Mouse (Mus musculus) skeletal muscle tissue, adult 2 months (tissue): ENCODE results near the gene Setmar.
"Not testable (repeated sequence)": the region's sequence is repeated elsewhere in the genome, so short reads cannot be mapped to it uniquely, and the experiment has no call there.

ENCODE experiments used
- DNase-seq: peaks from one replicate; pipeline ENCODE4 v3.0.0-alpha.2; 2012; ENCODE audit warnings: low read depth, low spot score

Setmar gene

GRCm38 (mm10) chr6:108064918-108065526, at the start of gene Setmar:
TSS of gene Setmar (plus strand) at chr6:108065045.
- peak; percentile 89 for DNase-seq

- DNase-seq: no peak
Observed at GRCm38 (mm10) chr6:108021646-108022045, 43.2 kb upstream of the Setmar start.

DNA sequence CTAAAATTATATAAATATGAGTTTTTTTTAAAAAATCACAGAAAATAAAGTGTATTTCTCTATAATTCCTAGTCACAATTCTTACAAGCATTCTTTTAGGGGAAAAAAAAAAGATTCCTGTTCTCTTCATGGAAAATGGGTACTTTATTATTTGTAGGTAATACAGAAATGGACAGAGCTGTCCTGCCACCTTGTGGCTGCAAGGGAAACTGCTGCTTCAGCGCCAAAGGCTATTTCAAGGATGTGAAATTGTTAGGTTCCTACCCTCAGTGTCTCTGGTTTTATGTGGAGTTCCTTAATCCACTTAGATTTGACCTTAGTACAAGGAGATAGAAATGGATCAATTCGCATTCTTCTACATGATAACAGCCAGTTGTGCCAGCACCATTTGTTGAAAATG, 9.8 kb upstream of the Setmar start:
- DNase-seq: not testable (repeated sequence)

DNA sequence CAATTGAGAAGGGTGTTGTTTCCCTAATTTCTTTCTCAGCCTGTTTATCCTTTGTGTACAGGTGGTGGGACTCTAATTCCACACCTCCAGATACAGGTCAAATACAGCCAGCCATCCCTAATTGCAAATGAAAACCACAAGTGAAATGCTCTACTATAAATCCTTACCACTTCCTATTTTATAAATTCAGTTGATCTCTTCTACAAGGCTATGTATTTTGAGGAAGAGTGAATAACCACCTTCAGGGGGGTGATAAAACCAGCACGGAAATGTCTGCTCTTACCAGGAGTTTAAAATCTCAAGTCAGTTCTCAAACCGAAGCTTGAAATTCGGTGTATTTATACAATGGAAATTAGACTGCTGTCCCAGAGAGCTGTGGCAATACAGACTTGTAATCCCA, 8.9 kb upstream of the Setmar start:
- no peak for DNase-seq

DNA sequence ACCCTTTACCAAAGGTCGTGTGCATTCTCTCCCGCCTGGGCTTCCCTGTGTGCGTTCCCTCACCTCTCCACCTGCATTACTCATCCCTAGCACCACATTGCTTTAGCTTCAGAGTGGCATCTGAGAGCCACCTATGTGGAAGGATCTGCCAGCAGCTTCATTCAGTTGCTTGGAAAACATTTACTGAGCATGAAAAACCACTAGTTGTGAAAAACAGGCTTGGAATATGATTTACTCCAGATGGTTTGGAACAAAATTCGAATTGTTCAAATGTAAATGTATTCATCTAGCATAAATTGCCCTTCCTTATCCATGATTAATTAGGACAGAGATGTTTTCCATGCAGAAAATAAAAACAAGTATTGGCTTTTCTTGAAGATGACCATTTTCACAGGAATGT, 7.5 kb upstream of the Setmar start:
- no peak for DNase-seq

DNA sequence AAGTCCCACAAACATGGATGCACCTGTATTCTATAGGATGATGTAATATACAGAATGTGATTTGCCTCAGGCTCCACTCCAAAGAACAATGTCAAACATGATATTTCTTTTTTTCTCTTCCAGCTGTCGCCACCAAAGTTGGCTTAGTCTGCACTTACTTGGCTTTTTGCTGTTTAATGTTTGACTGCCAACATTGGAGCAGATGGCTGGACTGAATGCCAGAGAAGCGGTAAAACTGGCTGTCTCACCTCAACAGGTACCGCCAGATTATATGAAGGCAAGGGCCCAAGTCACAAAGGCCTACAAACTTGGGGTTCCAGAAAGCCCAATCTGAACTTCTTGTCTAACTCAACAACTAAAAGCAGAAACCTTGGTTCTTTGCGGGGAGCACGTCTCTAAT, 6.8 kb upstream of the Setmar start:
- DNase-seq: no peak

DNA sequence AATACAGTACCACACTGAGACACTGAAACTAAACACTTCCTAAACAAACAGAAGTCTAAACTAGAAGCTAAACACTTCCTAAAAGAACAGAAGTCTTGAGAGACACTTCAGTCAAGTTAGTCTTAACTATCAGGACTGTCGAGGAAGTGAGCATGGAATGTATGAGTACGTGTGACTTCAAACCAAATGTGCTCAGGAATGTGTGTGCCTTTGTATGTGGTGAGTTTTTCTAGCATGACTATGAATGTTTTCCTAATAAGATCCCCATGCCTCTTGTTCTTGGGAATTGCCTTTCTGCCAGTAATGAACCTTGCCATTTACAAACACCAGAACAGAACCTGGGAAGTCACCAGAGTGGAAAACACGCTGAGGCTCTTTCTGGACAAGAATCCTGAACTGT, 3.7 kb upstream of the Setmar start:
- no peak for DNase-seq

DNA sequence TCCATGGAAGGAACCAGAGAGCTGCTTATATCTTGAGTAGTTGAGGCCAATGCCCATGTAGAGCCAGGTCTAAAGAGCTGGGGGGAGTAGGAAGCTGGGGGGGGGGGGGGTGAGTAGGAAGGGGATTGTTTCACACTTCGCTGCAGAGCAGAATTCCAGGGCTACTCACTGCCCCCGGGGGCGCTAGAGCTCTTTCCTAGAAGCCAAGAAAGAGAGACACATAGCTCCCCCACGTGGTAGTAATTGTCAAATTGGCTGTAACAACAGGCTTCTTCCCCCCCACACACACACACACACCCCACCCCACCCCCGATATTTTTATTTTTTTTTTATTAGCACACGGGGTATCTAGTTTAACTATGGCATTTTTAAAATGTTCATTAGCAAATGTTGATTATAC, 738 bp downstream of the Setmar start:
- peak; percentile 46 for DNase-seq

DNA sequence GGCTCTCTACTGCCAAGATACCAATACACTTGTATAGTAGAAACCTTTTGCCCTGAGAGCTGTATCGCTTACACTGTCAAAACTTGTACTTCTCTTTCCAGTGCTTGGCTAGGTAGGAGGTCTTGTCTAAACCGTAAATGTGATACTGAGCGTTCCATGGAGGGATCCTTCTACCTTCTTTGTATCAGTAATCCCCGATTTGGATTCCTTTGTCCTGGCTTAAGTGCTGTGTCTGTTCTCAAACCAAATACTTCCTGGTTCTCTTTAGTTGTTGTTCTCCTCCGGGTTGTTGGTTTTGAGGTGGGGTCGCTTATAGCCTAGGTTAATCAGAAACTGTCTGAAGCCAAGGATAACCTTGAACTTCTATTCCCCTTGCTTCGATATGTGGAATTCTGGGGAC, 6.1 kb downstream of the Setmar start:
- no peak for DNase-seq

GRCm38 (mm10) chr6:108073071-108073470, 8.2 kb downstream of the Setmar start:
- no peak for DNase-seq

GRCm38 (mm10) chr6:108073931-108074330, 9.1 kb downstream of the Setmar start:
- DNase-seq: no peak

DNA sequence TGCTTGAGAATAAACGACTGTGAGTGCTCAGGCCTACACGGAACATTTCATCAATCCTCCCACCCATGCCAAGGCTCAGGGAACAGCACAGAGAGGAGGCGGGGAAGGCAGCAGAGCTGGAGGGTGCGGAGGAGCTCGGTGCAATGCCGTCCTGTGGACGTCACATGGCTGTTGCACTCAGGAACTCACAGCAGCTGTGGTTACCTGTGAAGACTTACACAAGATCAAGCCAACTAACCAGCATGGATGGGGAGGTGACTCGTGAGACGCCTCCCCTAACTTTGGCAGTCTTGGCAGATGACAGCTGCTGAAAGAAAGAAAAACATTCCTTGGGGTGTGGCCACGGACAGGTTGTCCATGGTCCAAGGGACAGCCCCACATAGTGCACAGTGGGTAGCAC, 9.8 kb downstream of the Setmar start:
- no peak for DNase-seq

DNA sequence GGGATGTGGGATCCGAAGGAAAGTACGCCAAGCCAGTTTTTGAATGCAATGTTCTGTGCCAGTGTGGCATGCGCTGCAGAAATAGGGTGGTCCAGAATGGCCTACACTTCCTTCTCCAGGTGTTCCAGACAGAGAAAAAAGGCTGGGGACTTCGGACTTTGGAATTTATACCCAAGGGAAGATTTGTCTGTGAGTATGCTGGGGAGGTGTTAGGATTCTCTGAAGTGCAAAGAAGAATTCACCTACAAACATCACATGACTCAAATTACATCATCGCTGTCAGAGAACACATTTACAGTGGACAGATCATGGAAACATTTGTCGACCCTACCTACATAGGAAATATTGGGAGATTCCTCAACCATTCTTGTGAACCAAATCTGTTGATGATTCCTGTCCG, 11.0 kb downstream of the Setmar start:
- DNase-seq: no peak

GRCm38 (mm10) chr6:108091296-108091695, 26.5 kb downstream of the Setmar start:
- DNase-seq: no peak

- no peak for DNase-seq
Observed at GRCm38 (mm10) chr6:108092646-108093045, 27.8 kb downstream of the Setmar start.

DNA sequence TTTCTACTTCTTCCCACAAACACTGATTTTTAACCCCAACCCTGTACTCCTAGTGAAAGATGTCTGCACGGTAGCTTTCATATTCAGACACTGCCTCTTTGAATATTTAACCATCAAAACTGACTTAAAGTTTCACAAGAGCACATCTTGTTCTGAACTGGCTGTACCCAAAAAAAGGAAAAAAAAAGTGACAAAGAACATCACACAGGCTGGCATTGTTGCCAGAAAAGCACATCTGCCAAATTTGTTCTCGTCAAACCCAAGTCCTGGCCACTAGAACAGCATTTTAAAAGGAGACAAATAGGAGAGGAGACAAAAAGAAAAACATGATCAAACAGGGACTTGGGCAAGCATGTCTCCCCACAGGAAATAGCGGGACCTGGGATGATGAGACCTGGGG, 28.6 kb downstream of the Setmar start:
- peak; percentile 16 for DNase-seq

DNA sequence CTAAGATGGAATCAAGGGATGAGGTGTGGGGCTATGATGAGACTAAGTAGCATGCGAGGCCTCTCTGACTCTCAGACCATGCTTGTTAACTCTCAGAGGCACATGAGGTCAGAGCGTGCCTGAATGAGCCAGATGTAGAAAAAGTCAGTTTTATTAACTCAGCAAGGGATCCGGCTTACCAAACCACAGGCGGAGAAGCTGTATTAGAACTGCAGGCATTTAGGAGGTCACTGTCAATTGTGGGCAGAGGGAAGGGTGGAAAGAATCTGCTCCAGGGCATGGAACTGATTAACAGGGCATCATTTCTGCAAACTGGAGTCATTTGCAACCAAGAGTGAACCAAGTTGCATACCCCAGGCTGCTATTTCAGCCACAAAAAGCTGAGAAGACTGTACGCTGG, 30.6 kb downstream of the Setmar start:
- no peak for DNase-seq

- peak; percentile 62 for DNase-seq
Observed at GRCm38 (mm10) chr6:108098171-108098845, 33.5 kb downstream of the Setmar start.

DNA sequence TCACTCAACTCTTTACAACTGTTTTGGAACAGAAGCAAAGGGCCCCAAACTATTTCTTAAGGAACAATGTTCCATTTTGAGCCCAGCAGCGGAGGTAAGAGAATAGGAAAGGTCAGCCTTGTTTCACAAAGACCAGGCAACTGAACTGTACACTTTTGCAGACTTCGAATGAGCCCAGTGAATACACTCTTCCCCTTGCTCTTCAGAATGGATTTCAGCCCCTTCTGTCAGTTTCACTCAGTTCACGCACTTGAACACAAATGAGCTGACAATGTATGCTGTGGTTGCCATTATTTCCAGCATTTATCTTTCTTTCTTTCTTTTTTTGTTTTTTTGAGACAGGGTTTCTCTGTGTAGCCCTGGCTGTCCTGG, 34.0 kb downstream of the Setmar start:
- no peak for DNase-seq

DNA sequence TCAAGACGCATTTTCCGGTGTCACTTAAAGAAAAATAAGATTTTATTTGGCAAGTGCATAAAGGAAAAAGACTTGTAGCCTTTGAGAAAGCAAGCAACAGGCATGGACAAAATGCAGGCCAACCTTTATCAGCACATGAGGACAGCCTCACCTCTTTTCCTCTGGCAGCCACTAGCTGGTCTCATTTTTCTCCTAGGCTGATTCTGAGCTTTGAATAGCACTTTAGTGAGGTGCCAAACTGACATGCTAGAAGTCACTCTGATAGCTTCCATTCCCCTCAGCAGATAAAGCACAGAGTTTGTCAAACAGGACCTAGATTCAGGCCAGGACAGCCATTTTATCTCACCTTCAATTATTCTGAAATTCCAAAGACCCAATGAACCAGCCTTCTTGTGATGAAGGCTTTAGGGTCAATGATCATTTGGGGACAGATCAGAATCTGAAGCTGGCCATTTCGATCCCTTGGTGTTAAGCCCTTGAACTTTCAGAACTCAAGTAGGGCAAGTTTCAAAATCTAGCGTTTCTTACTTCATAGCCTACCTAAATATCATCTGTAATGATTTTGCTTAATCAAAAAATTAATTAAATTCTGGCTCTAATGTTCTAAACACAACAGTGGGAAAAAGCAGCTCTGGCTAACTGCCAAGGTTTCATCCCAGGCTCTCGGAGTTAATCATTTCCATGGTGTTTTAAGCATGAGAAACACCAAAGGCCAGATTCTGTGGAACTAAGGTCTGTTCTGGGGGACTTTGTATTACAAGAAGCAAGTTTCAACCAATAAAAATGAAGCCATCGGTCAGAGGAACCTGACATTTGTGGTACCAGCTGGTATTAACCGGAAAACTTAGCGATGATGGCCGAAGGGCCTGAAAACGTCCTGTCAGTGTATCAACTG, 37.3 kb downstream of the Setmar start:
- DNase-seq: no peak

DNA sequence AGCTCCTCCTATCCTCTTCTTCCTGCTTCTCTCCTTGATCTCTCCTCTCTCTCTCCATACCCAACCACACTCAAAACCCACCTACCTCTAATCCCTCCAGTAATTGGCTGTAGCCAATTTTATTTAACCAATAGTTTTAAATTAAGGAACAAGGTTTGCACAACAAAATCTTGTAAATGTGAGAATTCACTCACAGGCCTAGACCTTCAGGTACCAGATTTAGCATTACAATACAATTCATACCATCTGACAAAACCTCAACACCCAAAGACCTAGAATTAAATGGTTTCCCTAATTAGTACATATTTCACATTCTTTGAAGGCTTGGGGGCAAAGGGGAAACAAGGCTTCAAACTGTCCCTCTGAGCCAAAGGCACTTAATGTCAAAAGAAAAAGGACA, 42.5 kb downstream of the Setmar start:
- DNase-seq: no peak

- no peak for DNase-seq
Observed at GRCm38 (mm10) chr6:108110336-108110735, 45.5 kb downstream of the Setmar start.

GRCm38 (mm10) chr6:108111693-108112092, 46.8 kb downstream of the Setmar start:
- no peak for DNase-seq
